Mouse (Mus musculus) limb, embryonic 14.5 days (tissue): ENCODE data around the gene Nutf2-ps1. TPM values are rescaled to one million over a fixed set of nuclear protein-coding genes. Genes with fewer than 3 reads are reported as not detected.
"Not testable (repeated sequence)": the region's sequence is repeated elsewhere in the genome, so short reads cannot be mapped to it uniquely, and the experiment has no call there.

Source experiments
- ATAC-seq: fragments of 200-750 bp; cut with Nextera tagmentation; 2 replicates; pipeline ENCODE4 v1.8.0; 2017; ENCODE audit warnings: low read depth, moderate number of reproducible peaks, moderate TSS enrichment; ENCODE audit not compliant: low FRiP score
- DNase-seq: peaks from one replicate; pipeline ENCODE4 v3.0.0-alpha.2; 2015; ENCODE audit warnings: low spot score
- H3K27ac ChIP-seq: fragments of 300-500 bp; sonication (generic); replicated peaks from 2 replicates; pipeline ENCODE4 v1.5.1; 2014; ENCODE audit warnings: low read depth, mild to moderate bottlenecking, low read length, moderate library complexity, mixed read lengths
- H3K27me3 ChIP-seq: fragments of 300-500 bp; sonication (generic); 2 replicates; pipeline ENCODE4 v1.6.1; 2014; ENCODE audit warnings: low read length, mixed read lengths; ENCODE audit not compliant: control insufficient read depth, insufficient read depth
- H3K36me3 ChIP-seq: fragments of 300-500 bp; sonication (generic); 2 replicates; pipeline ENCODE4 v1.6.1; 2014; ENCODE audit warnings: mild to moderate bottlenecking, low read length, moderate library complexity, mixed read lengths; ENCODE audit not compliant: control insufficient read depth, insufficient read depth
- H3K4me1 ChIP-seq: fragments of 300-500 bp; sonication (generic); 2 replicates; pipeline ENCODE4 v1.6.1; 2014; ENCODE audit warnings: antibody characterized with exemption, low read length, mixed read lengths; ENCODE audit not compliant: control insufficient read depth, insufficient read depth
- H3K4me2 ChIP-seq: fragments of 300-500 bp; sonication (generic); replicated peaks from 2 replicates; pipeline ENCODE4 v1.6.1; 2014; ENCODE audit warnings: low read depth, mild to moderate bottlenecking, low read length, moderate library complexity; ENCODE audit not compliant: severe bottlenecking
- H3K4me3 ChIP-seq: fragments of 300-500 bp; sonication (generic); replicated peaks from 2 replicates; pipeline ENCODE4 v1.5.1; 2014; ENCODE audit warnings: low read length
- H3K9ac ChIP-seq: fragments of 300-500 bp; sonication (generic); 2 replicates; pipeline ENCODE4 v1.6.1; 2014; ENCODE audit warnings: mild to moderate bottlenecking, low read depth, low read length, moderate library complexity; ENCODE audit not compliant: severe bottlenecking
- H3K9me3 ChIP-seq: fragments of 300-500 bp; sonication (generic); 2 replicates; pipeline ENCODE4 v1.6.1; 2016; ENCODE audit warnings: low read length; ENCODE audit not compliant: control insufficient read depth
- POLR2A ChIP-seq: fragments of 200-500 bp; IDR thresholded peaks from 2 replicates; pipeline ENCODE4 v1.8.0; 2012; ENCODE audit warnings: inconsistent platforms, mild to moderate bottlenecking, moderate library complexity, borderline replicate concordance; ENCODE audit not compliant: insufficient read depth, insufficient read length; ENCODE audit errors: extremely low read depth
- WGBS: fragments of 180-500 bp; shearing (Covaris S2); extraction: QIAGEN DNeasy Blood & Tissue Kit; methylation state at CpG from one replicate; pipeline ENCODE4 v1.1.7; 2014; 5-methylcytosine and 5-hydroxymethylcytosine counted together
- polyA plus RNA-seq, 2 experiments: library from polyadenylated mRNA; depleted of rRNA in 1 of 2; stranded (reverse) in 1 of 2; unstranded in 1 of 2; fragments of >200 nt; fragmentation: Nextera tagmentation in 1 of 2; extraction: Ambion mirVana in 1 of 2; gene quantifications; 2 replicates each; pipeline versions ENCODE4 v1.2.1 to v1.2.3; 2012 to 2014

Nutf2-ps1 gene
- polyA plus RNA-seq (2012; rRNA removed) = 52.1 and 70.6 TPM in 2 replicates
- polyA plus RNA-seq (2014; fragmentation: Nextera tagmentation; extraction: Ambion mirVana) = 288 and 300 TPM in 2 replicates

- H3K27me3 ChIP-seq, H3K27ac ChIP-seq, H3K4me2 ChIP-seq, H3K9ac ChIP-seq, H3K4me1 ChIP-seq, H3K4me3 ChIP-seq, DNase-seq, H3K36me3 ChIP-seq, ATAC-seq: not testable (repeated sequence)
- peaks cover 13% of the 10 kb centered on the region for H3K9me3 ChIP-seq
- WGBS = over 99% methylated on average over 7 of the region's 7 CpGs
Observed at GRCm38 (mm10) chr19:53588968-53589367, at the start of gene Nutf2-ps1. TSS of gene Nutf2-ps1 (minus strand) at chr19:53589068.

DNA sequence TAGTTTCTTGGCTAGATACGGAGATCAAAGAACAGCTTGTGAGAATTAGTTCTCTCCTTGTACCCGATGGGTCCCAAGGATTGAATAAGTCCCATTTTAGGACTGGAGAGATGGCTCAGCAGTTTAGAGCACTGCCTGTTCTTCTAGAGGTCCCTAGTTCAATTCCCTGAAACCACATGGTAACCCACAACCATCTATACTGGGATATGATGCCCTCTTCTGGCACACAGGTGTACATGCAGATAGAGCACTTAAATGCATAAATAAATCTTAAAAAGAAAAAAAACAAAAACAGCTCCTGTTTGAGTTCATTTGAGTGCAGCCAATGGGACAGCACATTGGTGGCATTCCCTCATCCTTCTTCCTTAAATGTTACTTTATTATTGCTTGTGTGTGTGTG lies 49.2 kb upstream of the Nutf2-ps1 start:
- 94% methylated on average over 2 of the region's 2 CpGs for WGBS
- TF ChIP-seq POLR2A = no peak
- H3K4me1 ChIP-seq = no peaks in the 10 kb centered on the region
- H3K27me3 ChIP-seq = no peaks in the 10 kb centered on the region
- H3K27ac ChIP-seq = no peak overlapping the region
- DNase-seq = no peak
- no peak for ATAC-seq
- H3K9me3 ChIP-seq = no peaks in the 10 kb centered on the region
- H3K9ac ChIP-seq = no peak overlapping the region
- H3K36me3 ChIP-seq = peaks cover 87% of the 10 kb centered on the region
- H3K4me2 ChIP-seq = no peak overlapping the region
- H3K4me3 ChIP-seq = no peak overlapping the region

GRCm38 (mm10) chr19:53621681-53622080 lies 32.8 kb upstream of the Nutf2-ps1 start:
- H3K27me3 ChIP-seq = no peaks in the 10 kb centered on the region
- no peak overlapping the region for H3K4me2 ChIP-seq
- no peaks in the 10 kb centered on the region for H3K9me3 ChIP-seq
- peaks cover 82% of the 10 kb centered on the region for H3K36me3 ChIP-seq
- H3K27ac ChIP-seq = no peak overlapping the region
- H3K4me3 ChIP-seq = no peak overlapping the region
- H3K4me1 ChIP-seq = no peaks in the 10 kb centered on the region
- WGBS = 94% methylated on average over 13 of the region's 13 CpGs
- ATAC-seq (no peak), DNase-seq (no peak)
- no peak overlapping the region for H3K9ac ChIP-seq
- TF ChIP-seq POLR2A = no peak

DNA sequence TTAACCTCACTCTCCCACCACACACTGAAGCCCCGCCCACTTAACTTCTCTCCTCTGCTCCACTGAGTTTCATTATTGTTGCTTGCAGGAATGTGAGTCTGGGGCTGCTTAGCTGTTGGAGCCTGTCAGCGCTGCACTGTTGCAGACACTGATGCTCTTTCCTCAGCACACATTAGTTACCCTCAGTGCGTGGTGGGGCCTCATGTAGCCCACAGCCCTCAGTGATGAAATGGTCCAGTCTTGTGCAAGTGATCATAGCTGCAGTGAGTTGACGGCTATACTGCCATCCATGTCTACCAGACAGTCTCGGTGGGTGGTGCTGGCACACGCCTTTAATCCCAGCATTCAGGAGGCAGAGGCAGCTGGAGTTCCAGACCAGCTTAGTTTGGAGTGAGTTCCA lies 20.1 kb upstream of the Nutf2-ps1 start:
- DNase-seq (no peak), ATAC-seq (no peak)
- Histone ChIP-seq H3K4me2 (no peak overlapping the region), H3K9me3 (no peaks in the 10 kb centered on the region), H3K36me3 (peaks cover 9% of the 10 kb centered on the region), H3K27ac (no peak overlapping the region), H3K4me3 (no peak overlapping the region), H3K9ac (no peak overlapping the region), H3K4me1 (0 out of 2 replicates have a peak, but pooled peaks cover 3% of the 10 kb centered on the region), H3K27me3 (no peaks in the 10 kb centered on the region)
- 76% methylated on average over 6 of the region's 6 CpGs for WGBS
- no peak for TF ChIP-seq POLR2A

- Histone ChIP-seq H3K4me3 (peak overlapping the region; percentile 95), H3K4me2 (peak overlapping the region; percentile 66), H3K27me3 (no peaks in the 10 kb centered on the region), H3K4me1 (peaks cover 6% of the 10 kb centered on the region), H3K36me3 (peaks cover 11% of the 10 kb centered on the region), H3K9ac (peak overlapping the region; percentile 87), H3K27ac (no peak overlapping the region), H3K9me3 (no peaks in the 10 kb centered on the region)
- DNase-seq (no peak), ATAC-seq (no peak)
- 11% methylated on average over 11 of the region's 11 CpGs for WGBS
- TF ChIP-seq POLR2A = no peak
Observed at GRCm38 (mm10) chr19:53601363-53601655, 12.4 kb upstream of the Nutf2-ps1 start.
